Mouse (Mus musculus) stomach, postnatal 0 days (tissue): Measurements from ENCODE around the gene Rps6ka4.

ENCODE experiments used
- CTCF ChIP-seq: IDR thresholded peaks from 2 replicates; pipeline ENCODE4 v1.5.1; 2016; ENCODE audit warnings: antibody characterized with exemption, low read depth, mild to moderate bottlenecking, moderate library complexity
- EP300 ChIP-seq: optimal IDR thresholded peaks from 2 replicates; pipeline ENCODE3; 2016; ENCODE audit warnings: antibody characterized with exemption

- TF ChIP-seq CTCF (no peak), EP300 (no peak)
These were observed 11.1 kb upstream of the Rps6ka4 start for GRCm38 (mm10) chr19:6851497-6851896.
